Mouse (Mus musculus): ENCODE measurements around the gene Prune1. TPM values are rescaled to one million over a fixed set of nuclear protein-coding genes. Genes with fewer than 3 reads are reported as not detected.

The Prune1 gene
- total RNA-seq, 2 experiments from 2014 or later = 22.1 to 22.8 TPM

DNA sequence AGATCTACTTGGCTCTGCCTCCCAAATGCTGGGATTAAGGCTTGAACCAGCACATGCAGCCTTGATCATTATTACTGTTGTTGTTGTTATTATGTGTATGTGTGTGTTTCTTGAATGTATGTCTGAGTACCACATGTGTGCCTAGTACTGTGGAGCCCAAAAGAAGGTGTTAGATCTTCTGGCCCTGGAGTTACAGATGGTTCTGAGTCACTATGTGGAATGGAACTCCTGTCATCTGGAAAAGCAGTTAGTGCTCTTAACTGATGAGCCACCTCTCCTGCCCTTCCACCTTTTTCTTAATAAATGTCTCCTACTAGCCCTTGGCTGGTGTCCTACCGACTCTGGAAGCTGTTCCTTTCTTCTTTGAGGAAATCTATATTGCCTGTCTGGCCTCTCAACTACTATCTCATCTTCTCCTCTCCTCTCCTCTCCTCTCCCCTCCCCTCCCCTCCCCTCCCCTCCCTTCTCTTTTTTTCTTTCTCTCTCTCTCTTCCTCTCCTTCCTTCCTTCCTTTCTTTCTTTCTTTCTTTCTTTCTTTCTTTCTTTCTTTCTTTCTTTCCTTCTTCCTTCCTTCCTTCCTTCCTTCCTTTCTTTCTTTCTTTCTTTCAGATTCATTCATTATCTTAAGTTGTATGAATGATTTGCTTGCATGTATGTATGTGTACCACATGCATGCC lies 34.1 kb downstream of the Prune1 start:
- DNase-seq (ENCODE audit: low spot score) = no peak
- intact Hi-C loops (cut with DNase I) = no loop called here

GRCm38 (mm10) chr3:95246465-95247231 lies 35.2 kb downstream of the Prune1 start:
- intact Hi-C loops (cut with DNase I) = no loop called here
- no peak for DNase-seq (ENCODE audit: low spot score)

DNA sequence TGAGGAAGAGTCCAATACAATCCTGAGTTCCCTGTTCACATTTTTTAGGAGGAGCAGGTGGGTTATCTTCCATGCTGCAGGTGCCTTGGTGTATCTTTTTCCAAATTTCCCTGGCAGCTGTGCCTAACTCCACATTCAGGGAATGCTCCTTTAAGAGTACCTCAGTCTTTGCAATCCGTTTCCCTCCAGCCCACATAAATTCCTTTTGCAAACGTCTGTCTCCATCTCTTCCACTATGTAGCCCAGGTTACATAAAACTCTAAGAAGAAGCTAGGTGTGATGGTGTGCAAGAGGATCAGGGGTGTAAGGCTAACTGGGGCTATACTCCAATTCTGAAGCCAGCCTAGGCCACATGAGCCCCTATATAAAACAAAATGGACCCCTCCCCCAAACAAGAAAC lies 38.8 kb downstream of the Prune1 start:
- intact Hi-C loops (cut with DNase I) = no loop called here
- DNase-seq (ENCODE audit: low spot score) = no peak

DNA sequence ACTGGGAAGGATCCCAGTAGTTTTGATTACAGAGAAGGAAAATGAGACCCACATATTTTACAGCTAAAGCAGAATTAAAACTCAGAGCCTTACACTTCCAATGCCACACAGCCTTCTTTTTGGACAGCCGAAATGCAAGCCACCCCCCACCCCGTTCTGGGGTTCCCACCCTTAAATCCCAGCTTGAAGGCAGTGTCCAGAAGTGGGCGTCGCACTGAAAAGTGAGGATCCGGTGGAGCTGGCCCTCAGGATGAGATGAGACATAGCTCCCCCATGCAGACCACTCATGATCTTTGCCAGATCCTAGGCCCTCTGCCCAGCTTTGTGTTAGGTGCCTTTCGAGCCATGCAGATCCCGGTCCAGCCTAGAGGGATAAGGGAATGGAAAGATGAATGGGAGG lies 40.4 kb downstream of the Prune1 start, which contains the start of gene Gm128:
Gm128 (minus strand) TSS at position 101 of the 400 bp plus-strand sequence.
- DNase-seq (ENCODE audit: low spot score) = no peak
- intact Hi-C loops (cut with DNase I) = no loop called here

GRCm38 (mm10) chr3:95240900-95241299 lies 41.0 kb downstream of the Prune1 start:
- no peak for DNase-seq (ENCODE audit: low spot score)
- intact Hi-C loops (cut with DNase I) = no loop called here

DNA sequence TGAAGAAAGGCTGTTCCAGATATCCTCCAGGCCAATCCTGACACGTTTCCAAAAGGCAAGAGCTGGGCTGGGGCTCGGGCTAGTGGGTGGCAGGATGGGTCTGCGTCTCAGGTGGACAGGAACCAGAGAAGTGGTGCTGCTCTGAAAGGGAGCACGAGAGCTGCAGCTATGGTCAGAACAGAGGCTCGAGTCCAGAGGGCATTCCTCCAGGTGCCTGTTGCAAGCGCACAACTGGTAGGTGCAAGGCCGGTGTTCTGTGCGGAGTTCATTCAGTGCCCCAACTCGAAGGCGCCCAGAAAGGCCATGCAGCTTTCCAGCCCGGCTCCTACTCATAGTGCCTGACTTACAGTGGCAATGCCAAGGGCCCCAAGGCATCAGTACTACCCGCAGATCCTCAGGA lies 41.9 kb downstream of the Prune1 start:
- no peak for DNase-seq (ENCODE audit: low spot score)
- intact Hi-C loops (cut with DNase I) = no loop called here

DNA sequence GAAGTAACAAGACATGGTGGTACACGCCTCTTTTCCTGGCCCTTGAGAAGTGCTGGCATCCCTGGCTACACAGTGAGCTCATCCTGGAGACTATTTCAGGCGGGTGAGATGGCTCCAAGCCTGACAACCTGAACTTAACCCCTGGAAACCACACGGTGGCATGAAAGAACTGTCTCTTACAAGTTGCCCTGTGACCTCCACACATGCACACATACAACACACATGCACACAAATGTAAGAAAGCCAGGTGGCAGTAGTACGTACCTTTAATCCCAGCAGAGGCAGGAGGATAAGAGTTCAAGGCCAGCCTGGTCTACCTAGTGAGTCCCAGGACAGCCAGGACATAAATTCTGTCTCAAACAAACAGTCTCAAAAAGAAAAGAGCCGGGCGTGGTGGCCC lies 42.9 kb downstream of the Prune1 start:
- intact Hi-C loops (cut with DNase I) = no loop called here

DNA sequence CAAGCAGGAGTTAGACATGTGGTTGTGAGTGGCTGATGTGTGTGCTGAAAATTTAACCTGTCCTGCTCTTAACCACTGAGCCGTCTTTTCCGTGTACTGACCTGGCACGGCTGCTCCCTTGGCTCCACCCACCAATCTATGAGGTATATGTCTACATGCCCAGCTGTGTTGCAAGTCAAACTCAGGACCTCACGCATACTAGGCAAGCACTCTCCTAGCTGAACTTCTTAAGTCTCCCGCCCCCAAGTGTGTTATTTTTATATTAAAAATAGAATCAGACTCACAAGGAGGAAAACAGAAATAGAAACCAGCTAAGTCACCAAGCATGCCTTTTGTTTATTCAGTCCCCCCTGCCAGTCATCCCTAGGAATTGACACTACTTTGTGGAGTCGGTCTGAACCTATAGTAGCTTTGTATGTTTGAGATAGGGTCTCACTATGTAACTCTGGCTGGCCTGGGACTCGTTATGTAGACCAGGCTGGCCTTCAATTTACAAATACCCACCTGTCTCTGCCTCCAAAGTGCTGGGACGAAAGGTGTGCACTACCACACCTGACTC lies 44.3 kb downstream of the Prune1 start:
- intact Hi-C loops (cut with DNase I) = no loop called here

More for the DNA sequence above, 42.9 kb downstream of the Prune1 start:
- no peak for DNase-seq (ENCODE audit: low spot score)

DNA sequence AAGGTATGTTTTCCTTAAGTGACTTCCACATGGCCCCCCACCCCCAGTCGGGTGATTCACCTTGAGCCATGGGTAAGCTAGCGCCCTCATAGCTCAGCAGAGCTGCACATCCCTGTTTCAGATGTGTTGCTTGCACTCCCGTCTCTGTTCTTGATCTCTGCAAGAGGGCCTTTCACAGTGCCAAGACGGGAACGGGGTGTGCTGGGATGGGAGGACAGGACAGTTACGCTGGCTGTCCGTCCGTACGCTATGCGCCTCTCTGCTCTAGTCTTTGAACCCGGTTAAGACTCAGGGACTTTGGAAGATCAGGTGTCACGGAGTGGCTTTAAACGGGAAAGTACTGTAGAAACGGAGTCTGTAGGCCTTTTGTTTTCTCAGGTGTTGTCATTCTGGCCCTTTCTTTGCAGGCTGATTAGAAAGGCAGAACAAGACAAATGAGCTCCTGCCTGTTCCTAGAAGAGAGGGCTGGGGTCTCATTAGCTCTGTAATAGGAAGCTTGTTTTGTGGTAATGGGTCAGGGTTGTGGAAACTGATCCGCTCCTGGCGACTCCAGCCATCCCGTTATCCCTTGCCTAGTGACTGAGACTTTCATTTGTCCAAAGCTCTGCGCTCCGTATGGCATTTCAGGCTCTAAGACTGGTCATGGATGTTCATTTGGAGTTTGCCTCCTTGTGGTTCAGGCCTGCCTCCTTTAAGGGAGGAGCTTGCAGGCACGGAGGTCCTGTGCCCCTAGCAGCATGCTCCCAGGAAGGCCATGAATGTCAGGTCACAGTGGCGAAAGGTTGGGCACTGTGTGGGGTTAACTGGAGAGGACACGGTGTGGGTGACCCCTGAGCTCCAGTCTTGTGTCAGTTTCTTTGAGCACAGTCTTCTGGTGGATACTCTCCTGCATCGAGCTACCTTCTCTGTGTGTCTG lies 46.2 kb downstream of the Prune1 start:
- no peak for DNase-seq (ENCODE audit: low spot score)
- intact Hi-C loops (cut with DNase I) = no loop called here

More for the DNA sequence above, 44.3 kb downstream of the Prune1 start:
- DNase-seq (ENCODE audit: low spot score) = no peak

DNA sequence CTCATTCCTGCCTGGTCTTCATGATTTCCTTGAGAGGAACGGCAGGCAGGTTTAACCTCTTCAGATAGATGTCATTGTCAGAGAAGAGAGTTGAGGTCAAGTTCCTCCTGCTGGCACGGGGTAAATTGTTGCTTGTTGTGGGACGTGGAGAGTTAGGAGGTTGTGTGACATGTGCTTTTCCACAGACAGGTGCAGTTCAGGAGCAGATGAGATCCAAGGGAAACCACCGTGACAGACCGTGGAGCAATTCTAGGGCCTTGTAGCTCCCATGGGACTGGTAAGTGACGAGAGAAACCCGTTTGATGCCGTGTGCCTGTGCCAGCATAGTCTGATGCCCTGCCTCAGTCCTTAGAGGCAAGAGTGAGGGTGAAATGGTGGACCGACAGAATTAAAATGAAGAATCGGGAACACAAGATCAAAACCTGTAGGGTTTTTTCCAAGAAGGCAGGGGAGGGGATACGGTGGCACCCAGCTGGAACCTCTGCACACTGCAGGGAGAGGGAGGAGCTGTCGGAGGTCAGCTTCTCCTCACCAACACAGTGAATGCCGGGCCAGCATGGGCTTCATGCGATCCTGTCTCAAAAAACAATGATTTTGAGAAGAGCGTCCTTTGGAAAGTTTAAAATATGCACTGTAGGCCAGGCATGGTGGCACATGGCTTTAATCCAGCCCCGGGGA lies 48.4 kb downstream of the Prune1 start:
- no peak for DNase-seq (ENCODE audit: low spot score)
- intact Hi-C loops (cut with DNase I) = no loop called here

DNA sequence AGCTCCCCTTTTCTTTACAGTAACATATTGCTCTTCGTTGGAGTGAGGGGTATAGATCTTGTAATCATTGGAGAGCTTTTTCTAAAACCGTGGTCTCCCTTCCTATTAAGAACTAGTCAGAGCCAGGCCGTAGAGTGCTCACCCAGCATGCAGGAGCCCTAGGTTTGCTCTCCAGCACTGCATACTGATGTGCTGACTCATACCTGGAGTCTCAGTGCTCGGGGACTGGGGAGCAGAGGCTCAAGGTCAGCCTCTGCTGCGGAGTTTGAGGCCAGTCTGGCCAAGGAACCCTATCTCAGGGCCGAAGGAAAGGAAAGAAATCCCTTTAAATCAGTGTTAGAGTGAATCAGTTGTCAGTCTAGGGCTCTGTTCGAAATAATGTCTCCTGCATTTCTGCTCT lies 49.1 kb downstream of the Prune1 start:
- no peak for DNase-seq (ENCODE audit: low spot score)
- intact Hi-C loops (cut with DNase I) = no loop called here

DNA sequence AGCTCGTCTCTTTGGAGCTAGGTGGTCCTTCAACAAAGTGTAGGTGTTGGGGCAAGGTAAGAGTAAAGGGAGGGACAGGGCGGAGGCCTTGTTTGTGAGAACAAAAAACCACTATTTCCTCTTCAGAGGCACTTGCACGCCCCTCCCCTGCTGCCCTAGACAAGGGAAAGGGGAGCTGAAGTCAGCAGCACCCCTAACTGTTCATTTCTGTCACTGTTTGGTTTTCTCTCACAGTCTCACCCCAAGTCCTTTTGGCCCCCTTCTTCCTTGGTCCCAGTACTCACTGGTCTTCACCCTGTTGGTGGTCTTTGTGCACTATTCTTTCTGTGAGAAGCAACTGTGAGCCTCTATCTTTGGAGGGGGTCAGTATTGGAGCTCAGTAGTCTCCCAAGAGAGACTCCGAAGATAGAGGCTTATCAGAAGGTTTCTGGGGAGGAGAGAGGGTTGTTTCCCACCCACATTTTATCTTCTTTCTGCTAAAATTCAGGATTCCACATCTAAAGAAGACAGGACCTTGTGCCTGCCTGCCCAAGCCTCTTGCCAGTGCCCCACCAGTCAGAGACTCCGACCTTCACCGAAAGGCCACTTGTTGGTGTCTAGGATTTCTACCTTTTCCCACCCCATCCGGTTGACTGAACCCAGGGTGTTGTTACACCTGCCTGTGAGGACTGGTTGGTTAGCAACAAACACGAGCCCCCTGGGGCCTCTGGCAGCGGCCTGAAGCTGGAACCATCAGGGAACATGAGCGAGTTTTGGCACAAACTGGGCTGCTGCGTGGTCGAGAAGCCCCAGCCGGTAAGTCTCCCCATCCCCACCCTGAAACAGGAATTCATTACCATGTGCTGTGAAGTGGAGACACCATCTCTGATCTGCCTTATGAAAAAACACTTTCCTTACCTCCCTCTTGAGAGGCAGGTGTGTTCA lies 50.3 kb downstream of the Prune1 start, which contains the start of gene Mllt11:
Mllt11 (minus strand) TSS at position 874 of the 924 bp plus-strand sequence.
- intact Hi-C loops (cut with DNase I) = no loop called here

DNA sequence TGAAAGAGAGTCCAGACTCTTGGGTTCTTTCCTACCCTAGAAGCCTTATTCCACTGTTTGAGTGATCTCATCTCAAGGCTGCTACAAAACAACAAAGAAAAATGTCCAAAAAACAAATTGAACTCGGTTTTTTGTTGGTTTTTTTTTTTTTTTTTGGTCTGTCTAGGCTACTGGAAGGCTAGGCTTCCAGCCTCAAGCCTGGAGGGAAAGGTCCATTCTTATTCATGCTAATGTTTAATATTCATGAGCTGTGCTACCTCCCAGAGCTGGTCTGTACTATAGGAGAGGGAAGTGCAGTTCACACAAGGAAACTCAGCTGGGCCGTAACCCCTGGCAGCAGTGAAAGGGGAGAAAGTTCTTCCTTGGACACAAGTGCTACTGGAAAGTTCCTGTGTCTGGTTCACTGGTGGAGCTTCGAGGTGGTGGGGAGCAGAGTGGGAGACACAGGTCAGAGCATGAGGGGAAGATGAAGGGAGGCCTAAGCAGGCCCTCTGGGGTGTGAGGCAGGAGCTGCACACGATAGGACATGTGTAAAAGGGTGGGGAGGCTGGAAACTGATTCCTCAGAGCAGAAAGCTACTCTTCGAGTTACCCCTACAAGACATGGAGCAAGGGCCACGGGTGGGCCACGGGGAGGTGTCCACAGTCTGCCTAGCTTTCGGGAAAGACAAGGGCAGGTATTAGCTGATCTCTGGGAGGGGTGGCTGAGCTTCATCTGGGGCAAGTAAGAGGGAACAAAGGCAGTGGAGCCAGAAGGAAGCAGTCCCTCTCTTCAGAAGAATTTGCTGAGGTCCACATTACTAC lies 51.2 kb downstream of the Prune1 start:
- DNase-seq (ENCODE audit: low spot score) = no peak
- intact Hi-C loops (cut with DNase I) = no loop called here

More for the DNA sequence above, 50.3 kb downstream of the Prune1 start, which contains the start of gene Mllt11:
- no peak for DNase-seq (ENCODE audit: low spot score)

- intact Hi-C loops (cut with DNase I) = no loop called here
- DNase-seq (ENCODE audit: low spot score) = peak; percentile 66
Measured at GRCm38 (mm10) chr3:95229781-95230494, 51.9 kb downstream of the Prune1 start.

DNA sequence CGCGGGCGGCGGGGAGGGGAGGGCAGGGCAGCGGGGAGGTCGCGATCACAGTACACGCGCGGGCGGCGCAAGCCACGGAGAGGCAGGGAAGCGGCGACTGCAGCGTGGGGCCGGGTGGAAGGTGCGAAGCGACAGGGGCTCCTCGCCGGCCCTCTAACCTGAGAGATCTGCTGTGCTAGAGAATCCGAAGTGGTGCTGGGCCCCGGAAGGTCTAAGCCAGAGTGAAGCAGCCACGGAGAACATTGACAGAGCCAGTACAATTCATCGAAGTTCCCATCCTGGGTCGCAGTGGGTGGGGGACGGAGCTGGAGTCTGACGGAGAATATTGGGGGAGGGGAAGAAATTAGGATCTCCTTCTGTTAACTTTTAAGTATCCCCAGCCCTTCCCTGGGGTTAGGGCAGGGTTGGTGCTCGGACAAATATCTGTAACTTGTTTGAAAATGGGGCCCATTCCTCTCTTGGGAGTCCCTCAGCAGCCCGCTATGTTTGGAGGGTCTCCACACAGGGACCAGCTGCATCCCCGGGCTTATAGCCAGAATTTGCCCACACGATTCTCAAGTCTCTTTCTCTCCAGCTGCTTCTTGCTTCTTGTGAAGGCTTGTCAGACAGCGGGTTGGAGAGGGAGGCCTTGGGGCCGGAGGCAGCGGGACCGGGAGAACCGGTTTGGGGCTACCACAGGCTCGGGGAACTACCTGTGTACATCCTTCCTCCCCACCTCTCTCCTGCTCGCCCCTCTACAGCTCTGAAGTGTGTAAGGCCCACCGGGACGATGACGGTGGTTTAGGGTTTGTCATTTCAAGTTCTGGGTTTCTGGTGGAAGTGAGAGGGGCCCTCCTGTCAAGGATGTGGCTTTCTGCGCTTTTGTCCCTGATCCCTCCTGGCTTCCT lies 52.7 kb downstream of the Prune1 start:
- no peak for DNase-seq (ENCODE audit: low spot score)
- intact Hi-C loops (cut with DNase I) = loop anchor here (1.0 kb wide), 1 partner anchor 12 kb away; the partner anchor contains the start of gene Gabpb2

Data from heart, postnatal 25 days (tissue).